Mouse (Mus musculus): ENCODE data around the gene Vmn1r225. TPM values are rescaled to one million over a fixed set of nuclear protein-coding genes. Genes with fewer than 3 reads are reported as not detected.
"Not testable (repeated sequence)": the region's sequence is repeated elsewhere in the genome, so short reads cannot be mapped to it uniquely, and the experiment has no call there.

Vmn1r225 gene
- total RNA-seq (2021) = not detected

DNA sequence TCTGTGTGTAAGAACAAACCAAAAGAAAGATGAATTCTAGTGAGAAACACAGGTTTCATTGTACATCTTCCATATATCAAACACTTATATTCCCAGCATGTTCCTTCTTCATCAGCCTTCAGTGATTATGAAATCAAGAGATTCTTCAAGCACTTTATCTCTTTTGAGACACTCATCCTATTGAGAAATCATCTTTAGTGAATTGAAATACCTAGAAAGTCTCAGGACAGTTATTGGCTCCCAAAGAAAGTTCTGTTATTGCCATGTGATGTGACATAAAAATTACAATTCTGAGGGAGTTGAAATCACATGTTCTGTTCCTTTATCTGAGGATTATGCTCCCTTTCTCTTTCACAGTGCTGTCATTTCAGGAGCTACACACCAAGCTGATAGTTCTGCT, at the start of gene Vmn1r225:
Vmn1r225 (plus strand) TSS at position 301 of the 400 bp plus-strand sequence.
- DNase-seq = no peak

DNA sequence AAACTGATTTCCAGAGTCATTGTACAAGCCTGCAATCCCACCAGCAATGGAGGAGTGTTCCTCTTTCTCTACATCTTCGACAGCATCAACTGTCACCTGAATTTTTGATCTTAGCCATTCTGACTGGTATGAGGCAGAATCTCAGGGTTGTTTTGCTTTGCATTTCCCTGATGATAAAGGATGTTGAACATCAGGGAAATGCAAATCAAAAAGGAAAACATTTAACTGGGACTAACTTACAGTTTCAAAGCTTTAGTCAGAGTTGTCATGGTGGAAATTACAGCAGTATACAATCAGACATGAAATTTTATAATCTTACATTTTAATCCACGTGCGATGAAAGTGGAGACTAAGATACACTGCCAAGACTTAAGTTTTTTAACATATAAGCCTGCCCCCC, 24.6 kb upstream of the Vmn1r225 start:
- DNase-seq = no peak

DNA sequence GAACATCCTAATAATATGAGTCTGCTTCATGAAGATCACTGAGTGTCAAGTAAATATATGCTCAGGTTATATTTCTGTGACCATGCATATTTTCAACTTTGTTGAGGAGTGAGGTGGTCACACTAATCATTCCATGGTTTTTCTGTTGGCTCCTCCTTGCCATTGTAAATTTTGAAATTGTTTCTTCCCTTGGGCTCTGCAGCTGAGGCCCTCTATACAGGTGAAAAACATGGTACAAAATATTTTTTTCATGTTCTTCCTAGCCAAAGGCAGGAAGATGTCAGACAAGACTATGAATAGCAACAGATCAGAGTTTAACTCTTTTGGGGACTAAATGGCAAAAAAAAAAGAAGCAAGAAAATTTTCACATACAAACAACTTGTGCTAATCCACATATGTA, 16.7 kb upstream of the Vmn1r225 start, which contains the start of gene Vmn2r108:
Vmn2r108 (minus strand) TSS at position 101 of the 400 bp plus-strand sequence.
- DNase-seq = no peak

DNA sequence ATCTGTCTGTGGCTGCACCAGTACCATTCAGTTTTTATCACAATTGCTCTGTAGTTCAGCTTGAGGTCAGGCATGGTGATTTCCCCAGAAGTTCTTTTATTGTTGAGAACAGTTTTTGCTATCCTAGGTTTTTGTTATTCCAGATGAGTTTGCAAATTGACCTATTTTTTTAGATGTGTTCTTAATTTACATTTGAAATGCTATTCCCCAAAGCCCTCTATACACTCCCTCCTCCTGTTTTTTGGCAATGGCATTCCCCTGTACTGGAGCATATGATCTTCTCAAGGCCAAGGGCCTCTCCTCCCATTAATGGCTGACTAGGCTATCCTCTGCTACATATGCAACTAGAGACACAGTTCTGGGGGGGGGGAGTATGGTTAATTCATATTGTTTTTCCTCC, 10.3 kb downstream of the Vmn1r225 start:
- DNase-seq = not testable (repeated sequence)

Other genes with a start within 250 kb of the Vmn1r225 start
- gene Vmn2r106, start 212.6 kb upstream of the Vmn1r225 start, total RNA-seq (2021) = not detected
- gene Vmn2r107, start 152.9 kb upstream of the Vmn1r225 start, total RNA-seq (2021) = not detected
- gene Vmn1r224, start 84.0 kb upstream of the Vmn1r225 start, total RNA-seq (2021) = not detected
- not detected for gene Vmn2r108, start 16.8 kb upstream of the Vmn1r225 start, total RNA-seq (2021)
- gene Vmn2r109, start 66.6 kb downstream of the Vmn1r225 start, total RNA-seq (2021) = not detected
- not detected for gene Vmn2r110, start 98.3 kb downstream of the Vmn1r225 start, total RNA-seq (2021)
- gene Fpr-rs3, start 126.7 kb downstream of the Vmn1r225 start, total RNA-seq (2021) = not detected
- not detected for gene Vmn1r226, start 184.7 kb downstream of the Vmn1r225 start, total RNA-seq (2021)
- gene Vmn1r227, start 231.7 kb downstream of the Vmn1r225 start, total RNA-seq (2021) = not detected